Mouse (Mus musculus): ENCODE measurements around the gene Kcne4. TPM values are rescaled to one million over a fixed set of nuclear protein-coding genes. Genes with fewer than 3 reads are reported as not detected.
A peak's percentile ranks its signal among the peaks of the same experiment; 100 is the strongest.

Gene Kcne4
- polyA plus RNA-seq, 2 experiments: 9.0 to 18.3 TPM

DNA sequence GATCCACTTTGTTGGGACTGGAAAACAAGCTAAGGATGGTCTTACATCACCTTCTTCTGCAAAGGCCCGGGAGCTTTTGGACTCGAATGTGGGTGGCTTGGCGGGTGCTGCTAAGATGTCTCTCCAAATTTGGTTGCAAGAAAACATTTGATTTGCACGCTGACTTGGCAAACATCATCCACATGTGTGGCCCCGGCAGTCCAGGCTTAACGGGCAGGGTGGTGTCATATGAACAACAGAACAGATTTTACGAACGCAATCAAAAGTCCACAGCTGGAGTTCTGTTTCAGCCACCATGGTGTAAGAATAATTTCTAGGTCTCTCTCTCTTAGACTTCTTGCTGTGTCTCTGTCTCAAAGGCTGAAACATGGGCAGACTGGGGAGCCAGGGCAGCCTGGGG is 3.6 kb downstream of the Kcne4 start:
- Histone ChIP-seq H3K36me3 (ENCODE audit: control insufficient read depth, insufficient read depth, low read length) (no peaks in the 10 kb centered on the region), H3K27ac (replicated peaks; ENCODE audit: low read depth, low read length) (peak overlapping the region; percentile 68), H3K4me3 (replicated peaks; ENCODE audit: low read length) (0 out of 2 replicates have a peak overlapping the region, but pooled peaks have one; percentile 2), H3K27me3 (ENCODE audit: control insufficient read depth, insufficient read depth, low read length) (no peaks in the 10 kb centered on the region), H3K9ac (ENCODE audit: low read depth, low read length, severe bottlenecking) (no peak overlapping the region), H3K9me3 (ENCODE audit: control insufficient read depth, low read length) (no peaks in the 10 kb centered on the region), H3K4me1 (ENCODE audit: control insufficient read depth, insufficient read depth, low read length) (peaks cover 54% of the 10 kb centered on the region), H3K4me2 (replicated peaks; ENCODE audit: low read depth, low read length, severe bottlenecking) (peak overlapping the region; percentile 43)
- DNase-seq (ENCODE audit: low spot score): peak; percentile 47
- ATAC-seq (ENCODE audit: low FRiP score, low read depth): no peak
- WGBS: 32% methylated on average over 8 of the region's 8 CpGs
- no peak for TF ChIP-seq POLR2A (IDR thresholded peaks at IDR 0.05; ENCODE audit: borderline replicate concordance, extremely low read depth, insufficient read depth, insufficient read length)

GRCm38 (mm10) chr1:78821111-78821510 is 4.6 kb downstream of the Kcne4 start:
- H3K4me2 ChIP-seq (replicated peaks; ENCODE audit: low read depth, low read length, severe bottlenecking): no peak overlapping the region
- WGBS: 21% methylated on average over 9 of the region's 9 CpGs
- no peaks in the 10 kb centered on the region for H3K27me3 ChIP-seq (ENCODE audit: control insufficient read depth, insufficient read depth, low read length)
- H3K9ac ChIP-seq (ENCODE audit: low read depth, low read length, severe bottlenecking): no peak overlapping the region
- H3K4me1 ChIP-seq (ENCODE audit: control insufficient read depth, insufficient read depth, low read length): peaks cover 50% of the 10 kb centered on the region
- no peaks in the 10 kb centered on the region for H3K36me3 ChIP-seq (ENCODE audit: control insufficient read depth, insufficient read depth, low read length)
- peak; percentile 55 for ATAC-seq (ENCODE audit: low FRiP score, low read depth)
- H3K9me3 ChIP-seq (ENCODE audit: control insufficient read depth, low read length): no peaks in the 10 kb centered on the region
- no peak overlapping the region for H3K4me3 ChIP-seq (replicated peaks; ENCODE audit: low read length)
- peak overlapping the region; percentile 68; the same call in 1 of the 2 replicates for H3K27ac ChIP-seq (replicated peaks; ENCODE audit: low read depth, low read length)
- peak; percentile 75 for DNase-seq (ENCODE audit: low spot score)
- no peak for TF ChIP-seq POLR2A (IDR thresholded peaks at IDR 0.05; ENCODE audit: borderline replicate concordance, extremely low read depth, insufficient read depth, insufficient read length)

DNA sequence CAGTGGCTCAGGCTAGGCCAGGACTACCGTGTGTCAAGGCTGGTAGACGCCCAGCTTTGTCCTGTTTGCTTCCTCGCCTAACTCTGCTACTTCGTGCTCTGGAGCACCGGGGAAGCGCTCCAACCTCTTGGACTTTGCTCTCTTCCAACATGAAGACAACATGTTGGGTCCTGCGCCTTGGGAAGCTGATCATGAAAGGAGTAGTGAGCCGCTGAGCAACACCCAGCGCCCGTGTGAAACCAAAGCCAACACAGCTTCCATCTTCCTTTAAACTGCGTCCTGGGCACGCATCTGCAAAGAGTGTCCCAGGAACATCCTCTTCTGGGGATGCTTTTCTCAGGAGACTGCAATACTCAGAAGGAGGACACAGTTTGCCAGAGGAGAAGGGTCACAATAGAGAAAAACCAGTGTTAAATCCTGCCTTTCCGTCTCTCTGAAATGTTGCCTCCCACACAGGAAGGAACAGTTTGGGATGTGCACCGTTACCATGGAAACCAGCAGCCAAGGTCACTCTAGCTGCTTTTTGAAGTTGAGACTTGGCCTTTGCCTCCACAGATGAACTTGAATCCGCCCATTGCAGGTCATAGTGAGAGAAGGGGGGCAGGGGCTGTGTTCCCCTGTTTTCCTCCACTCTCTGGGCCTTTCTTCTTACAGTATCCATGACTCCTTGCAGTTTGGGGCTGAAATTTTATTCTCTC is 5.3 kb downstream of the Kcne4 start:
- H3K4me2 ChIP-seq (replicated peaks; ENCODE audit: low read depth, low read length, severe bottlenecking): no peak overlapping the region
- DNase-seq (ENCODE audit: low spot score): no peak
- H3K27ac ChIP-seq (replicated peaks; ENCODE audit: low read depth, low read length): 0 out of 2 replicates have a peak overlapping the region, but pooled peaks have one; percentile 10
- WGBS: 87% methylated on average over 15 of the region's 15 CpGs
- no peaks in the 10 kb centered on the region for H3K27me3 ChIP-seq (ENCODE audit: control insufficient read depth, insufficient read depth, low read length)
- H3K9ac ChIP-seq (ENCODE audit: low read depth, low read length, severe bottlenecking): no peak overlapping the region
- no peaks in the 10 kb centered on the region for H3K9me3 ChIP-seq (ENCODE audit: control insufficient read depth, low read length)
- H3K36me3 ChIP-seq (ENCODE audit: control insufficient read depth, insufficient read depth, low read length): no peaks in the 10 kb centered on the region
- peaks cover 44% of the 10 kb centered on the region for H3K4me1 ChIP-seq (ENCODE audit: control insufficient read depth, insufficient read depth, low read length)
- ATAC-seq (ENCODE audit: low FRiP score, low read depth): no peak
- TF ChIP-seq POLR2A (IDR thresholded peaks at IDR 0.05; ENCODE audit: borderline replicate concordance, extremely low read depth, insufficient read depth, insufficient read length): no peak
- no peak overlapping the region for H3K4me3 ChIP-seq (replicated peaks; ENCODE audit: low read length)

GRCm38 (mm10) chr1:78825246-78825645 is 8.7 kb downstream of the Kcne4 start:
- Histone ChIP-seq H3K27me3 (ENCODE audit: control insufficient read depth, insufficient read depth, low read length) (no peaks in the 10 kb centered on the region), H3K4me1 (ENCODE audit: control insufficient read depth, insufficient read depth, low read length) (peaks cover 13% of the 10 kb centered on the region), H3K9me3 (ENCODE audit: control insufficient read depth, low read length) (no peaks in the 10 kb centered on the region), H3K27ac (replicated peaks; ENCODE audit: low read depth, low read length) (no peak overlapping the region), H3K4me2 (replicated peaks; ENCODE audit: low read depth, low read length, severe bottlenecking) (no peak overlapping the region), H3K4me3 (replicated peaks; ENCODE audit: low read length) (no peak overlapping the region), H3K36me3 (ENCODE audit: control insufficient read depth, insufficient read depth, low read length) (no peaks in the 10 kb centered on the region), H3K9ac (ENCODE audit: low read depth, low read length, severe bottlenecking) (no peak overlapping the region)
- DNase-seq (ENCODE audit: low spot score) (no peak), ATAC-seq (ENCODE audit: low FRiP score, low read depth) (no peak)
- no peak for TF ChIP-seq POLR2A (IDR thresholded peaks at IDR 0.05; ENCODE audit: borderline replicate concordance, extremely low read depth, insufficient read depth, insufficient read length)
- 76% methylated on average over 3 of the region's 3 CpGs for WGBS

DNA sequence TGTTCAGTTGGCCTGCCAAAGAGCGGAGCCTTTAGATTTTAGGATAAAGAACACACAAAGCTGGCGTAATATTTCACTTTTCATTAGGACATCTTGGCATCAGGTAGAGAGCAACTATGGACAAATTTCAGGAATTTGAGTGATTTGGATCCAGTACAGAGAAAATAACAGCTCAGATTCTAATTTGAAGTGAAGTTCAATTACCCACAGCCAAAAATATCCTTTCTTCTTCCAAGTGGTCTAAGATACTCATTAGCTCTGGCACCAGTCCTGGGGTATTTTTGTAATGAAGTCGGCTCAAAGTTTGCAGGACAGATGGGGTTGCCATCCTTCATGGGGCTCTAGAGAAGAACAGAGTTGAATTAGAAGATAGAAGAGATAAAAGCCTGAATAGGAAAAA is 21.9 kb downstream of the Kcne4 start:
- H3K27ac ChIP-seq (replicated peaks; ENCODE audit: low read depth, low read length): no peak overlapping the region
- ATAC-seq (ENCODE audit: low FRiP score, low read depth): no peak
- no peak for TF ChIP-seq POLR2A (IDR thresholded peaks at IDR 0.05; ENCODE audit: borderline replicate concordance, extremely low read depth, insufficient read depth, insufficient read length)
- no peaks in the 10 kb centered on the region for H3K27me3 ChIP-seq (ENCODE audit: control insufficient read depth, insufficient read depth, low read length)
- H3K4me1 ChIP-seq (ENCODE audit: control insufficient read depth, insufficient read depth, low read length): peaks cover 7% of the 10 kb centered on the region; the same call in 1 of the 2 replicates
- no peak for DNase-seq (ENCODE audit: low spot score)
- WGBS: 75% methylated on average over 3 of the region's 3 CpGs
- no peaks in the 10 kb centered on the region for H3K36me3 ChIP-seq (ENCODE audit: control insufficient read depth, insufficient read depth, low read length)
- H3K4me2 ChIP-seq (replicated peaks; ENCODE audit: low read depth, low read length, severe bottlenecking): no peak overlapping the region
- no peaks in the 10 kb centered on the region for H3K9me3 ChIP-seq (ENCODE audit: control insufficient read depth, low read length)
- H3K4me3 ChIP-seq (replicated peaks; ENCODE audit: low read length): no peak overlapping the region
- no peak overlapping the region for H3K9ac ChIP-seq (ENCODE audit: low read depth, low read length, severe bottlenecking)
